Mouse (Mus musculus) neutrophil, adult 65 days (primary cell): ENCODE data around the gene Nop58. TPM values are rescaled to one million over a fixed set of nuclear protein-coding genes. Genes with fewer than 3 reads are reported as not detected.

Experiments
- total RNA-seq: library from RNA; stranded (reverse); gene quantifications from 2 replicates; pipeline ENCODE4 v1.2.4, GENCODE M21; 2023

The Nop58 gene
- 48.3 and 79.0 TPM in 2 replicates for total RNA-seq

DNA sequence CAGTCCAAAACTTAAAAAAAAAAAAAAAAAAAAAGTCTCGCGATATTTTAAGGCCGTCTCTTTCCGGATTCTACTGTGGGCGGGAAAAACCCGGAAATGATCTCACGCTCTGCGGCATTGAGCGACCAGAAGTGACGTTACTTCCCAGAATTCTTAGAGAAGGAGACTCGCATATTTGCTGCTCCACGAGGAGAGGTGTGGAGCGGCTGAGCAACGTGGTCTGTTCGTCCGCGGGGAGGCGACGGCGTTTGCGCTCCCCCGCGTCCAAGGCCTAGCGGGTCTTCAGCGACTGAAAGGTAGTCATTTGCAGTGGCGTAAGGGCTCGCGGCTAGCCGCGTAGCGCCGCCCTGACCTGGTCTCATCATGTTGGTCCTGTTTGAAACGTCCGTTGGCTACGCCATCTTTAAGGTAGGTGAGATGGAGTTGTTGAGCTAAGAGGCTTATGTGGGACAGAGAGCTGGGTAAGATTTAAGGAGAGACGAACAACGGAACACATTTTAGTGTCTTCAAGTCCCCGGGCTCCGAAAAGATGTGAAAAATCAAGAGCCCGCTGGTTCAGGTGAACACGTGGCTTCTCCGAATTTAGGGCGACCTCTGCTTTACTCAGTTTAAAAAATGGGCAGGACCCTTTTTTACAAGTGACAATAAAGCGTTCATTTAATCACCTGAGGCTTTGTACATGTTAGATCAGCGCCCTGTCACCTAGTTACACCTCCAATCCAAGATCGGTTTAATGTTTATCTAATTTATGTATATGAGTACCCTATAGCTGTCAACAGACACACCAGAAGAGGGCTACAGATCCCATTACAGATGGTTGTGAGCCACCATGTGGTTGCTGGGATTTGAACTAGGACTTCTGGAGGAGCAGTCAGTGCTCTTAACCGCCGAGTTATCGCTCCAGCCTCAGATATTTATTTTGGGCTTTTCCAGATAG, at the start of gene Nop58:
Gene Nop58, plus strand, starts transcription at position 153 of the 937 bp plus-strand sequence.

DNA sequence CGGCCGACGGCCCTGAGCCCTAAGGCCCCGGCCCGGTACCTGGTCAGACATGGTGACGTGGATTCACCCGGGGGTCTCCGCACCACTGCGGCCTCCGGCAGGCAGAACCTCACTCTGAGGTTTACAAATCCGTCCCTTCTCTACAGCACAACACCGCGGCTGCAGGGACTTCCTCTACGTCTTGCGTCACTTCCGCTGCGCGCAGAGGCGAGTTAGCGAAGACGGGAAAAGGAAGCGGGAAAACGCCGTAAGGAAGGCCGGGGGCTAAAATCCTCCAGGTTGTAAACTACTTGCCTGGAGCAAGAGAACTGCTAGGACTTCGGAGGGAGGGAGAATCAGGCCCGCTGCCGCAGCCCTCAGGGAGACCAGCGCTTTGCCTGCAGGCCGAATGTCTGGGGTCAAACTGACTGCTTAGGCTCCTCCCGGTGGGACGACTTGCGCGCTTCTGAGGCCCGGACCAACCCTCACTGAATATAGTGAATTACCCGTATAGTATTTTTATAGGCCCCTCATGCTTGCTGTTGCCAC, 14.1 kb upstream of the Nop58 start, which contains the start of gene Sumo1:
Gene Sumo1, minus strand, starts transcription at position 194 of the 528 bp plus-strand sequence.

DNA sequence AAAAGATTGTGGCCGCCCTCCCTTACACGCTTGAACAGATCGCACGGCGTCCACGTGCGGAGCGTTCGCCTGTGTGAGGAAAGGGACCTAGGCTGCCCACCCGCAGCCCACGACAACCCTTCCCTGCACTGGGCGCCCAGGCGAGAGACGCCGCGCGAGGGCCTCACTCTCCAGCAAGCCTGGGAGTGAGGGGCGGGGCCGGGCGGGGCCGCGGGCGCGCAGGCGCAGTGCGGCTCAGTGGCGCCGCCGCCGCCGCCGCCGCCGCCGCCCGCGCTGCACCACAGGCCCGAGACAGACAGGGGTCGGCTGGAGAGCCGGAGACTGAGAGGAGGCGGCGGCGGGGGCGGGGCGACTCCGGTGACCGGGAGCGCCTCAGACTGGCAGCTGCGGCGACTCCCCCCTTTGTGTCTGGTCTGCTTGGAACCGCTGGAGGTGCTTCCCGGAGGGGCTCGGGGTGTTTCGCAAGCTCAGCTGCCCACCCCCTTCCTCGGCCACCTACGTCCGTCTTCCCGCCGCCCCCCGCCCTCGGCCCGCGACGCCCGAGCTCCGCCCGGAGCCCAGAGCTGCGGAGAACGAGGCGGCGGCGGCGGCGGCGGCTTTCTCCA, 78.5 kb downstream of the Nop58 start, which contains the start of gene Bmpr2:
Gene Bmpr2, plus strand, starts transcription at position 237 of the 605 bp plus-strand sequence.

Other genes with a start within 250 kb of the Nop58 start
- 2.3 and 3.6 TPM in 2 replicates for gene Fzd7, start 202.5 kb upstream of the Nop58 start, total RNA-seq
- gene Gm973, start 168.7 kb upstream of the Nop58 start, total RNA-seq: not detected in 2 replicates
- 79.0 and 84.2 TPM in 2 replicates for gene Sumo1, start 14.1 kb upstream of the Nop58 start, total RNA-seq
- gene Bmpr2, start 78.4 kb downstream of the Nop58 start, total RNA-seq: 16.6 and 17.7 TPM in 2 replicates
- 70.8 and 86.1 TPM in 2 replicates for gene Fam117b, start 228.0 kb downstream of the Nop58 start, total RNA-seq